Mouse (Mus musculus): ENCODE data around the gene Ttpal. TPM values are rescaled to one million over a fixed set of nuclear protein-coding genes. Genes with fewer than 3 reads are reported as not detected.
A peak's percentile ranks its signal among the peaks of the same experiment; 100 is the strongest.

Ttpal gene
- polyA plus RNA-seq (2015; fragmentation: Nextera tagmentation; extraction: Ambion mirVana), result 33.0 and 34.4 TPM in 2 replicates

GRCm38 (mm10) chr2:163602101-163602971 is at the start of gene Ttpal:
Gene Ttpal, plus strand, starts transcription at chr2:163602314.
- DNase-seq (ENCODE audit: low spot score), result peak; percentile 91

GRCm38 (mm10) chr2:163552518-163552929 is 49.6 kb upstream of the Ttpal start:
- no peak for DNase-seq (ENCODE audit: low spot score)

DNA sequence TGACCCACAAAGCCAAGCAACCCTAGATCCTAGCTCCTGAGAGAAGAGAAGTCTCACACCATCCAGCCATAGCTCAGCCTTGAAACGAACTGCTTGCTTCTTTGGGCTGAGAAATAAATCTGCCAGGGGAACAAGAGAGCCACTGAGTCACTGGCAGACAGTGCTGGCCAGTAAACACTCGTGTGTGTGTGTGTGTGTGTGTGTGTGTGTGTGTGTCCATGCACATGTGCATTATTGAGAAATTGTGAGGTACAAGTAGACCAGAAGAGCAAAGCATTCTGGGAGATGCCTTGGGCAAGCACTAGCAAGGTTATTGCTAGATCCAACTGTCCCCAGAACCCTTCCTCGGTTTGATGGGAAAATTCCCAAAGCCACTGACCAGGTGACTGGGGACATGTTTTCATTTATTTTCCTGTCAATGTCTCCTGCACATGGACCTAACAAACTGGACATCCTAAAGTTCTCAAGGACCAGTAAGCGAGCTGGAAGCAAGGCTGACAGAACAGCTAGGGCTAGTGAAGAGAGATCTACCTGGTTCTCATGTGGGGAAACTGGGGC is 47.6 kb upstream of the Ttpal start:
- DNase-seq (ENCODE audit: low spot score), result no peak

- no peak for DNase-seq (ENCODE audit: low spot score)
Observed at GRCm38 (mm10) chr2:163554996-163555395, 47.1 kb upstream of the Ttpal start.

GRCm38 (mm10) chr2:163555417-163555816 is 46.7 kb upstream of the Ttpal start:
- no peak for DNase-seq (ENCODE audit: low spot score)

GRCm38 (mm10) chr2:163558548-163558947 is 43.6 kb upstream of the Ttpal start:
- no peak for DNase-seq (ENCODE audit: low spot score)

GRCm38 (mm10) chr2:163559236-163559635 is 42.9 kb upstream of the Ttpal start:
- no peak for DNase-seq (ENCODE audit: low spot score)

DNA sequence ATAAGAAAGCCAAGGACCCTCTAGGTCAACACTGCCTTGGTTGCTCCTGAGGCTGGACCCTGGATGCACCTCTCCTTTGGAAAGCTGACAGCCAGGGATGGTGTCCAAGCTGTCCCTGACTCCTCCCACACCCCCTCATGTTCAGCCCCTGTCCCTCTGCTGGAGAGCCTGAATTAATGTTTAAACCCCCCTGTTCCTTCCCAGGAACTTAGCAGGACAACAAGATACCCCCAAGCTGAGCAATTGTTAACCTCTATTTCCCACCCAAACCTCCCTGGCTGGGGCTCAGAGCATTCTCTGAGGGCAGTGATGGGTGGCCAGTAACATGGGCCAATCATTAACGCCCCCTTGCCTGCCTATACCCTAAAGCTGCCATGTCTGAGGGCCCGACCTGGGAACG is 41.9 kb upstream of the Ttpal start:
- no peak for DNase-seq (ENCODE audit: low spot score)

DNA sequence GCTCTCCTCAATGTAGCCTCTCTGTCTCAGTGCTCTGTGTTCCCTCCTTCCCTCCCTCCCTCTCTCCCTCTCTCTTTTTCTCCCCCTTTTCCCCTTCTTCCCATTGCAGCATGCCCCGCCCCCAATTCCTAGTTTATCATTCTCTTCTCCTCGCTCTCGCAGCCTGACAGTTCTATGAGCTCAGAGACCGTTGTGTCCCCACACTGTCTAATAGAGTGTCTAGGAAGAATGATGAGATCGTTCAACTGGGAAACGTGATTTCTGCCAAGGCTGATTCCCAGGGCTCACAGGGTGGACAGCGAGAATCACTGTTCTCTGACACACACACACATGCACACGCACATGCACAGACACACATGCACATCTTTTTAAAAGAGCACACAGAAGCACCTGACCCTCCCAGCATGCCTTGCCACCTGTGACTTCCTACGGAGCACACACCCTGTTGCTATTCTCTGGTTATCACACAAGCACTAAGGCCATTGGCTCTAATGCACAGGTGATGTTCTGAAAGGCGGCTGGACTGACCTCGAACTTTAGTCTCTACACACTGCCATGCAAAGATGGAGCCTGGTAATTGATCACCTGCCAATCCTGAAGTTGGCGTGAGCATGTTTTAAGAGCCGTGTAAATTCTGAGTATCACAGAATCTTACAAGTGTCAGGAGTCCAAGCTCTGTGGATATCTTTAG is 40.7 kb upstream of the Ttpal start:
- no peak for DNase-seq (ENCODE audit: low spot score)

- DNase-seq (ENCODE audit: low spot score), result no peak
Observed at GRCm38 (mm10) chr2:163564646-163565045, 37.5 kb upstream of the Ttpal start.

GRCm38 (mm10) chr2:163574321-163574720 is 27.8 kb upstream of the Ttpal start:
- DNase-seq (ENCODE audit: low spot score), result no peak

DNA sequence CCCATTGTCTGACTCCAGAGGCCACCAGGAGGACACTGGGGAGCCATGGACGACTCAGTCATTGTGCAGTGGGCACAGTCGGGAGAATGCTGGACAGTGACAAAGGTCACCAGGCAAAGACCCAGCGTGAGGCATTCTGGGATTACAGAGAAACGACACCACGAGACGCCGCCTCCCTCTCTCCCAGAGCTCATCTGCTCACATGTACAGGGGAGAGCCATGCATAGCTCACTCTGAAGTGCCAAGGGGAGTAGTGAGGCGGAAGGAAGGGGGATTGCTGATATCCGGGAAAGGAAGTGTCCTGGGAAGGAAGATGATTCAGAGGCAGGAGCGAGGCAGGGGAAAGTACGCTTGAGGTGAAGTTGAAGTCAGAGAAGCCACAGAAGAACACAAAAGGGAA is 26.9 kb upstream of the Ttpal start:
- DNase-seq (ENCODE audit: low spot score), result no peak

DNA sequence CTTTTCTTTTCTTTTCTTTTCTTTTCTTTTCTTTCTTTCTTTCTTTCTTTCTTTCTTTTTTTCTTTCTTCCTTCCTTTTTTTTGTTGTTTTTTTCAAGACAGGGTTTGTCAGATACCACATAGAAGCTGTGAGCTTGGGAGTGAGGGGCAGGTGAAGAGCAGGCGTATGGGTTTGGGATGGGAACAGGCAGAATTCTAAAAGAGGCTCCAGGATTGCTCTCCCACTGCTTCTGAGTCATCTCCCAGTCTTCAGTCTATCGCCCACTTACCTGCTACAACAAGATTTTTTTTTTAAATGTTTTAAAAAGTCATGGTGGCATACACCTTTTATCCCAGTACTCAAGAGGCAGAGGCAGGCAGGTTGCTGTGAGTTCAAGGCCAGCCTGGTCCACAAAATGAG is 24.1 kb upstream of the Ttpal start:
- no peak for DNase-seq (ENCODE audit: low spot score)

GRCm38 (mm10) chr2:163580069-163580945 is 21.8 kb upstream of the Ttpal start:
- DNase-seq (ENCODE audit: low spot score), result no peak

- no peak for DNase-seq (ENCODE audit: low spot score)
Observed at GRCm38 (mm10) chr2:163583226-163584087, 18.7 kb upstream of the Ttpal start.

GRCm38 (mm10) chr2:163584088-163584426 is 18.1 kb upstream of the Ttpal start:
- DNase-seq (ENCODE audit: low spot score), result no peak

- DNase-seq (ENCODE audit: low spot score), result peak; percentile 56
Observed at GRCm38 (mm10) chr2:163586384-163587261, 15.5 kb upstream of the Ttpal start.

GRCm38 (mm10) chr2:163587506-163587905 is 14.6 kb upstream of the Ttpal start:
- DNase-seq (ENCODE audit: low spot score), result no peak

GRCm38 (mm10) chr2:163590211-163590610 is 11.9 kb upstream of the Ttpal start:
- DNase-seq (ENCODE audit: low spot score), result no peak
